Mouse (Mus musculus) CH12.LX (cell line): ENCODE measurements around the gene Rrm2. TPM values are rescaled to one million over a fixed set of nuclear protein-coding genes. Genes with fewer than 3 reads are reported as not detected.
A peak's percentile ranks its signal among the peaks of the same experiment; 100 is the strongest.

ENCODE experiments used
- DNase-seq: peaks from one replicate; pipeline ENCODE4 v3.0.0-alpha.2; 2013; ENCODE audit errors: extremely low read depth
- H3K27ac ChIP-seq: 2 replicates; pipeline ENCODE4 v1.5.1; 2012; ENCODE audit warnings: low read depth, mild to moderate bottlenecking, control low read depth, moderate library complexity; ENCODE audit not compliant: insufficient read depth
- H3K27me3 ChIP-seq: replicated peaks from 2 replicates; pipeline ENCODE3; 2012; ENCODE audit warnings: inconsistent platforms
- H3K36me3 ChIP-seq, 2 experiments: replicated peaks in 1 of 2; 2 replicates each; pipeline versions ENCODE3 to v1.6.1; 2012; ENCODE audit warnings: inconsistent platforms in 1 of 2, low read length in 1 of 2, mild to moderate bottlenecking in 1 of 2, mixed read lengths in 1 of 2, moderate library complexity in 1 of 2; ENCODE audit not compliant: control insufficient read depth in 1 of 2, insufficient read depth in 1 of 2
- H3K4me1 ChIP-seq, 2 experiments: 2 replicates each; pipeline ENCODE4 v1.6.1; 2012; ENCODE audit warnings: inconsistent platforms in 1 of 2, moderate library complexity in 1 of 2; ENCODE audit not compliant: insufficient read depth in 2 of 2, control insufficient read depth in 1 of 2
- H3K4me2 ChIP-seq: 2 replicates; pipeline ENCODE4 v1.6.1; 2012; ENCODE audit warnings: low read depth, mild to moderate bottlenecking, control low read depth; ENCODE audit not compliant: poor library complexity, insufficient read depth, severe bottlenecking
- H3K4me3 ChIP-seq, 3 experiments: fragments of 150-350 bp in 1 of 3; sonication (generic) in 1 of 3; replicated peaks in 1 of 3; 2 replicates each; pipeline versions ENCODE3 to v1.5.1; 2011 to 2012; ENCODE audit warnings: low read depth in 2 of 3, low read length in 2 of 3, mild to moderate bottlenecking in 2 of 3, moderate library complexity in 2 of 3, control low read depth in 1 of 3, improper control_type of control experiment in 1 of 3, inconsistent platforms in 1 of 3, mixed read lengths in 1 of 3; ENCODE audit not compliant: poor library complexity in 1 of 3
- H3K79me2 ChIP-seq: replicated peaks from 2 replicates; pipeline ENCODE4 v1.6.1; 2012; ENCODE audit warnings: mild to moderate bottlenecking, moderate library complexity; ENCODE audit not compliant: control insufficient read depth, poor library complexity, insufficient read depth, severe bottlenecking; ENCODE audit errors: extremely low read depth
- H3K9ac ChIP-seq: 2 replicates; pipeline ENCODE4 v1.6.1; 2012; ENCODE audit warnings: low read depth, mild to moderate bottlenecking, control low read depth, moderate library complexity; ENCODE audit not compliant: insufficient read depth
- H3K9me3 ChIP-seq: replicated peaks from 2 replicates; pipeline ENCODE3; 2012; ENCODE audit warnings: low read length, inconsistent platforms, mixed read lengths
- BHLHE40 ChIP-seq: IDR thresholded peaks from 2 replicates; pipeline ENCODE4 v1.6.1; 2011; ENCODE audit warnings: mild to moderate bottlenecking, low read depth, low read length, improper control_type of control experiment
- CHD2 ChIP-seq: IDR thresholded peaks from 2 replicates; pipeline ENCODE4 v1.6.1; 2011; ENCODE audit warnings: low read length, improper control_type of control experiment
- CTCF ChIP-seq, 2 experiments: IDR thresholded peaks in 1 of 2; conservative IDR thresholded peaks in 1 of 2; 2 replicates each; pipeline ENCODE4 v1.5.1; 2011 to 2012; ENCODE audit warnings: low read depth in 2 of 2, low read length in 2 of 2, improper control_type of control experiment in 1 of 2, inconsistent platforms in 1 of 2, mild to moderate bottlenecking in 1 of 2, moderate library complexity in 1 of 2
- E2F4 ChIP-seq: IDR thresholded peaks from 2 replicates; pipeline ENCODE4 v1.6.1; 2011; ENCODE audit warnings: low read depth, low read length, improper control_type of control experiment; ENCODE audit not compliant: insufficient replicate concordance
- ELF1 ChIP-seq: IDR thresholded peaks from 2 replicates; pipeline ENCODE4 v1.6.1; 2014; ENCODE audit warnings: low read depth, mild to moderate bottlenecking, inconsistent platforms, low read length, improper control_type of control experiment
- HCFC1 ChIP-seq: IDR thresholded peaks from 2 replicates; pipeline ENCODE4 v1.6.1; 2012; ENCODE audit warnings: low read depth, mild to moderate bottlenecking, inconsistent platforms, low read length, improper control_type of control experiment
- IRF4 ChIP-seq: IDR thresholded peaks from 2 replicates; pipeline ENCODE4 v1.6.1; 2014; ENCODE audit warnings: low read depth, mild to moderate bottlenecking, inconsistent platforms, low read length, improper control_type of control experiment
- JUND ChIP-seq: conservative IDR thresholded peaks from 2 replicates; pipeline ENCODE4 v1.6.1; 2011; ENCODE audit warnings: low read depth, low read length, improper control_type of control experiment
- KAT2A ChIP-seq: IDR thresholded peaks from 2 replicates; pipeline ENCODE4 v1.6.1; 2012; ENCODE audit warnings: low read length, improper control_type of control experiment, inconsistent platforms; ENCODE audit not compliant: insufficient replicate concordance
- MAZ ChIP-seq: IDR thresholded peaks from 2 replicates; pipeline ENCODE4 v1.6.1; 2012; ENCODE audit warnings: low read depth, mild to moderate bottlenecking, inconsistent platforms, low read length, improper control_type of control experiment, moderate library complexity
- MXI1 ChIP-seq: IDR thresholded peaks from 2 replicates; pipeline ENCODE4 v1.6.1; 2011; ENCODE audit warnings: mild to moderate bottlenecking, low read depth, low read length, improper control_type of control experiment
- NELFE ChIP-seq: IDR thresholded peaks from 2 replicates; pipeline ENCODE4 v1.6.1; 2011; ENCODE audit warnings: low read depth, low read length, improper control_type of control experiment
- NRF1 ChIP-seq: IDR thresholded peaks from 2 replicates; pipeline ENCODE4 v1.6.1; 2014; ENCODE audit warnings: low read depth, mild to moderate bottlenecking, inconsistent platforms, low read length, improper control_type of control experiment, moderate library complexity
- PAX5 ChIP-seq: IDR thresholded peaks from 2 replicates; pipeline ENCODE4 v1.6.1; 2012; ENCODE audit warnings: low read length, inconsistent platforms, mixed read lengths
- RAD21 ChIP-seq: IDR thresholded peaks from 2 replicates; pipeline ENCODE4 v1.6.1; 2011; ENCODE audit warnings: low read depth, mild to moderate bottlenecking, low read length, improper control_type of control experiment, moderate library complexity
- RCOR1 ChIP-seq: conservative IDR thresholded peaks from 2 replicates; pipeline ENCODE4 v1.6.1; 2012; ENCODE audit warnings: low read depth, mild to moderate bottlenecking, inconsistent platforms, low read length, improper control_type of control experiment
- SIN3A ChIP-seq: IDR thresholded peaks from 2 replicates; pipeline ENCODE4 v1.6.1; 2012; ENCODE audit warnings: low read length, improper control_type of control experiment, inconsistent platforms
- SMC3 ChIP-seq: IDR thresholded peaks from 2 replicates; pipeline ENCODE4 v1.6.1; 2011; ENCODE audit warnings: low read depth, low read length, improper control_type of control experiment
- UBTF ChIP-seq: IDR thresholded peaks from 2 replicates; pipeline ENCODE4 v1.6.1; 2012; ENCODE audit warnings: low read depth, mild to moderate bottlenecking, inconsistent platforms, low read length, improper control_type of control experiment, moderate library complexity
- USF1 ChIP-seq: IDR thresholded peaks from 2 replicates; pipeline ENCODE4 v1.6.1; 2014; ENCODE audit warnings: low read depth, mild to moderate bottlenecking, inconsistent platforms, low read length, improper control_type of control experiment
- ZC3H11A ChIP-seq: IDR thresholded peaks from 2 replicates; pipeline ENCODE4 v1.6.1; 2012; ENCODE audit warnings: low read depth, mild to moderate bottlenecking, inconsistent platforms, low read length, improper control_type of control experiment
- ZMIZ1 ChIP-seq: IDR thresholded peaks from 2 replicates; pipeline ENCODE4 v1.6.1; 2012; ENCODE audit warnings: low read depth, mild to moderate bottlenecking, inconsistent platforms, low read length, improper control_type of control experiment
- dilution Hi-C: fragments of 300-500 bp; cut with MboI; formaldehyde crosslinking; loops from 2 replicates; pipeline ENCODE4 v1.14.3; 2020; ENCODE audit warnings: low sequenced_read_pairs; ENCODE audit not compliant: extremely low pct_unique_long_range_greater_than_20kb, extremely low pct_ligation_motif_present
- in situ Hi-C: fragments of 300-500 bp; cut with MboI; formaldehyde crosslinking; loops from 3 replicates; pipeline ENCODE4 v1.14.3; 2019; ENCODE audit warnings: low sequenced_read_pairs, low pct_ligation_motif_present, low pct_unique_long_range_greater_than_20kb, mixed read lengths
- polyA plus RNA-seq: library from polyadenylated mRNA; unstranded; fragments of >175 nt; gene quantifications from 2 replicates; pipeline ENCODE4 v1.2.1, GENCODE M21; 2012; ENCODE audit warnings: low read depth; ENCODE audit not compliant: insufficient read length
- total RNA-seq, 2 experiments: library from RNA; depleted of rRNA; stranded (reverse); fragments of 300-350 nt in 1 of 2; fragments of >200 nt in 1 of 2; gene quantifications; 2 replicates each; pipeline ENCODE4 v1.2.3; 2012 to 2014

The Rrm2 gene
- total and polyA plus RNA-seq, 3 experiments, result 89.0 to 214 (median 180) TPM

DNA sequence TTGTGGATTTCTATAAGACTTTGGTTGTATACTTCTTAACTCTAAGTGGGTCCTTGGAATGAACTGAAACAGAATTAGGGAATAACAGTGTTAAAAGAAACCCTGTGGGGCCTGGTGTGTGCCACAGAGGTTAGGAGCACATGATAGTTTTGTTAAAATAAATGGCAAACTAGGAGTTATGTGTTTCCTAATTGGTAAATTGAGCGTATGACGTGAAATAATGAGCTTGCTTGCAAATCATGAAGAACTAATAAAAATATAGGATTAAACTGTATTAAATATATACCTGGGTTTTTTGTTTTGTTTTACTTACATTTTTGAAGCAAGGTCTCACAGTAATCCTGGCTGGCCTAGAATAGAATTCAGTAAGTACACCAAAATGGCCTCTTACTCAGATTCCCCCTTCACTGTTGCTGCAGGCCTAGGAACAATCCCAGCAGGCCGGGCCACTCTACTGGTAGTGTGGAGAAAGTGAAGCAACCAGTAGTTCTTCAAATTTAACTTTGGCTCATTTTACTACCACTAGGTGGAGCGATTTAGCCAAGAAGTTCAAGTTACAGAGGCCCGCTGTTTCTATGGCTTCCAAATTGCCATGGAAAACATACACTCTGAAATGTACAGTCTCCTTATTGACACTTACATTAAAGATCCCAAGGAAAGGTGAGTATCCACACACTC, 1.9 kb downstream of the Rrm2 start:
- Histone ChIP-seq H3K27ac (peak overlapping the region; percentile 67), H3K4me2 (peak overlapping the region; percentile 73), H3K4me1 (peaks cover 6 to 47% of the 10 kb centered on the region in 2 experiments), H3K79me2 (peaks cover 28% of the 10 kb centered on the region), H3K9me3 (no peaks in the 10 kb centered on the region), H3K9ac (peak overlapping the region; percentile 71; the same call in 1 of the 2 replicates), H3K4me3 (peak overlapping the region; percentile 72 to 86 (median 77)), H3K36me3 (peaks cover 31 to 56% of the 10 kb centered on the region in 2 experiments), H3K27me3 (no peaks in the 10 kb centered on the region)
- peak; percentile 89 for DNase-seq
- dilution Hi-C loops, result no loop called here
- in situ Hi-C loops, result loop anchor here (5.0 kb wide), 1 partner anchor 242 kb away; no protein-coding TSS in a partner anchor
- TF ChIP-seq JUND (peak; percentile 65), IRF4 (peak; percentile 56; the same call in 1 of the 2 replicates), BHLHE40 (no peak), ZC3H11A (no peak), MAZ (no peak), SMC3 (peak; percentile 46), RCOR1 (no peak), USF1 (no peak), RAD21 (peak; percentile 37), CHD2 (no peak), HCFC1 (peak; percentile 40), KAT2A (no peak), E2F4 (0 out of 2 replicates have a peak, but pooled peaks have one; percentile 30), MXI1 (peak; percentile 49; the same call in 1 of the 2 replicates), CTCF (conservative IDR thresholded peaks at IDR 0.05 in 1 of 2, IDR thresholded peaks at IDR 0.05 in 1 of 2; ENCODE audit: low read depth in 2 of 2, low read length in 2 of 2) (peak in 1 of 2 experiments; percentile 78; a peak in 3 of 4 replicates), NELFE (0 out of 2 replicates have a peak, but pooled peaks have one; percentile 17), UBTF (no peak), NRF1 (no peak), PAX5 (no peak), ZMIZ1 (0 out of 2 replicates have a peak, but pooled peaks have one; percentile 36), SIN3A (peak; percentile 71; the same call in 1 of the 2 replicates), ELF1 (peak; percentile 37; the same call in 1 of the 2 replicates)
- TF ChIP-seq, all 38 proteins: peak for 12
